Mouse (Mus musculus) left cerebral cortex, postnatal 4 days (tissue): ENCODE data around the gene Zscan10. TPM values are rescaled to one million over a fixed set of nuclear protein-coding genes. Genes with fewer than 3 reads are reported as not detected.

Source experiments
- DNase-seq: peaks from one replicate; pipeline ENCODE4 v3.0.0-alpha.2; 2022
- intact Hi-C: fragments of 180-260 bp; cut with DNase I; formaldehyde crosslinking; loops from one replicate; pipeline ENCODE4 v1.15.1; 2025
- total RNA-seq, 2 experiments: library from RNA; stranded (reverse); gene quantifications; 2 replicates each; pipeline ENCODE4 v1.2.3; 2021

The Zscan10 gene
- total RNA-seq, 2 experiments from 2014 or later = not detected

DNA sequence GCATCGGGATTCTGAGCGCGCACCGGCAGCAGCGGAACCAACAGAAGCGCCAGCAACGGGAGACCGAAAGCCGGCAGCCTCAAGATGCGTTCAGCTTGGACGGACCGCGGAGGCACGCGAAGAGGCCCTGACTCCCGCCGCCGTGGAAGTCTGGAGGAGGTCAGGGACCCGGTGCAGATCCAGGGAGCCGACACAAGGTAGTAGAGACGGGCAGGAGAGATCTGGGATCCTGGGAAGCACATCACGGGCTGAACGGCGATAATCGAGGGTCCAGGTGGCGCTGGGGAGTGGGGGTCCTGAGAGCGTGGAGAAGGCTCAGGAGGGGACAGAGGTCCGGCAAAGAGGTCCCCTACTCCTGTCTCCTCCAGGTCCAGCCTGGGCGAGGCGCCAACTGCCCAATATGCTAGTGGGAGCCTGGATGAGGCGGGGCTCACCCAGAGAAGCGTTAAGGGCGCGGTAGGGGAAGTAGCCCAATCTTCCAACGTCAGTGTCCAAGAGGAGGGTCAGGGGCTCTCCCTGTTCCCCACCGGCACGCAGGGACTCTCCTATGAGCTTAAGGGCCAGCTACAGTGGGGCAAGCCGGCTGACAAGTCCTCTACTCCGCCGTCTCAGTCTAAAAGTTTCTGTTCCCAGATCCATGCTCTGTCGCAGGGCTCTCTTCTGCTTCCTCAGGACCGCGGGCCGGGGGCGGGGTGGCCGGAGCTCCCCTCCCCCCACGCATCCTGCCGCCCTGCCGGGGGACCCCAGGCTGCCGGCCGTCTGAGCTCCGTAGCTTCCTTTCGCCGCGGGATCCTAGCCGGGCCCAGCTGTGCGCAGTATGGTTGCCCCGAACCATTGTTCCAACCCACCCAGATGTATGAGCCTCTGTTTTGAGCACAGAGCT, 44.2 kb downstream of the Zscan10 start, which contains the start of gene Mmp25:
TSS of gene Mmp25 (minus strand) at position 665 of the 883 bp plus-strand sequence.
- intact Hi-C loops = no loop called here
- DNase-seq = peak; percentile 32

DNA sequence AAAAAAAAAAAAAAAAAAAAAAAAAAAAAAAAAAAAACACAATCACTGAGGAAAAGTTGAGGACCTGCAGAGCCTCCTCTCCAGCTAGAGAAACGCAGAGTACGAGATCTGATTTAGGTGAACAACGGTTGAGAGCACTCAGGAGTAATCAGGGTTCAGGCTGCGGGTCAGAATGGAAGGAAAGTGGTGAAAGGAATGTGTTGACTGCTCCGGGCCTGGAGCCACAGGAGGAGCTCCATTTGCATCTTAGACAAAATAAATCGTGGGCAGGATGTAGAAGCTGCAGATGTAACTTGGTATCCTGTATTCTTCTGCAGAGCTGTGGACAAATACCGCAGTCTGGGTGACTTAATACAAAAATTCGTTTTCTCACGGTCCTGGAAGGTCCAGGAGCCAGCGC, 45.2 kb downstream of the Zscan10 start:
- intact Hi-C loops = no loop called here
- no peak for DNase-seq

DNA sequence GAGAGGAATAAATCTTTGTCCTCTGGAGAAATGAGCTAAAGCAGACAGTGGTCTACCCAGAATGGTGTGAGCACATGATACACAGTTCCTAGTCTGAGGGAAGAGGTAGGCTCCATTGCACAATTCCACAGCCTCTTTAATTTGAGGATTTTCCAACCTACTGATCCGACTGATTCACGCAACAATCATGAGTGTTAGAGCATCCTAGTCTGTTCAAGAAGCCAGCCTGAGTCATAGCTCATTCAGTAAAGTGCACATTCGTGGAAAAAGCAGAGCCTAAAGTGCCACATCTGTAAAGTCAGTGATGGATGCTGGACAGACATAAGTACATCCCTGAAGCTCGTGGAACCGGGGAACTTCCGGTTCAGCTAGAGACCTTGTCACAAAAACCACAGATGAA, 50.7 kb downstream of the Zscan10 start:
- DNase-seq = no peak
- intact Hi-C loops = no loop called here

DNA sequence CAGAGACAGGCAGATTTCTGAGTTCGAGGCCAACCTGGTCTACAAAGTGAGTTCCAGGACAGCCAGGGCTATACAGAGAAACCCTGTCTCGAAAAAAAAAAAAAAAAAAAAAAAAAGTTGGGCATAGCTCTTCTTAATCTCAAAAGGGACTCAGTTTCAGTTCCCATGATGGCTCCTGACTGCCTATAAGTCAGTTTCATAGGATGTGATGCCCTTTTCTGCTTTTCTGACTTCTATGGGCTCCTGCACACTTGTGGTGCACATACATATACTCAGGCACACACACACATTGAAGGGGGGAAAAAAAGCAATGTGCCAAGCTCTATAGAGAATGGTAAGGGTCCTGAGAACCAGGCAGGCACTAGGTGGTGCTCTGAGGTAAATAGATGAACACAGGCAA, 52.7 kb downstream of the Zscan10 start:
- DNase-seq = no peak
- intact Hi-C loops = no loop called here

DNA sequence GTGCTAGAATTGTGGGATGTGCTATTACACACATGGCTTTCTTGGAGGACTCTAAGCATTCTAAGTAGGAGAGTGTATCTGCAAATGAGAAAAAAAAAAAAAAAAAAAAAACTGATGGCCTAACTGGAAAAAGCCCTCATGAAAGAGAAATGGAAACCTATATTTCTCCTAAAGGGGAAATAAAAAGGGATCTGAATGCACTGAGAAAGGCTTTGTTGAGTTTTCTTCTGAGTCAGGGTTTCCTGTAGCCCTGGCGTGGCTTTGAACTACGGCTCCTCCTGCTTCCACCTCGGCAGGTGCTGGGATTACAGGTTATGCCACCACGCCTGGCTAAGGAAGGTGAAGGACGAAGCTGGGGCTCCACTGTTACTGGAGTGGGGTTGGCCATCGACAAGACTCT, 53.3 kb downstream of the Zscan10 start:
- intact Hi-C loops = no loop called here
- no peak for DNase-seq

DNA sequence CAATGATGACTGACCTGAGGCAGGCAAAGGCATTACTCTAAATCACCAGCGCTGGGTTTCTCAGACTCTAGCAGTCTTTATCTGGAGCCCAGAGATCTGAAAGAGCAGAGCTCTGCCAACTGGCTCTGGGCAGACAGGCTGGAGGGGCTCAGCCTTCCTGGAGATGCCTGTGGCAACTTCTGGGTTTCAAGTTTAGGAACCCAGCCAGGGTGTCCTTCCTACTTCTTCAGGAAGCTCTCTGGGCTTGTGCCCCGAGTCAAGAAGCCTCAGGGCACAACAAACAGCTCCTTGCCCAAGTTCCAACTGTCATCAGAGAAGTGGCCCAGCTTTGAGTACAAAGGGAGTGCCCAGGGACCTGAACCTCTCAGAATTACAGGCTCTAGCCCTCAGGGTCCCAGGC, 53.8 kb downstream of the Zscan10 start:
- intact Hi-C loops = no loop called here
- no peak for DNase-seq

DNA sequence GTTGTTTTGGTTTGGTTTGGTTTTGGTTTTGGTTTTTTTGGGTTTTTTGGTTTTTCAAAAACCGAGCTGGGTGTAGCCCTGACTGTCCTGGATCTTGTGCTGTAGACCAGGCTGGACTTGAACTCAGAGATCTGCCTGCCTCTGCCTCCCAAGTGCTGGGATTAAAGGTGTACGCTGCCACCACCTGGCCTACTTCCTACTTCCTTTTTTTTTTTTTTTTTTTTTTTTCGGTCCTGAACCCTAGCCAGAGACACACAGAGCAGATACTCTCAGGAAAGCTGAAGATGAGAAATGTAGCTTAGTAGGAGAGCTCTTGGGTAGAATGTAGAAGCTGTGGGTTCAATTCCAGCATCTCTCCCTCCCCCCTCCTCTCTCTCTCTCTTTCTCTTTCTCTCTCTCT, 57.8 kb downstream of the Zscan10 start:
- no peak for DNase-seq
- intact Hi-C loops = no loop called here

DNA sequence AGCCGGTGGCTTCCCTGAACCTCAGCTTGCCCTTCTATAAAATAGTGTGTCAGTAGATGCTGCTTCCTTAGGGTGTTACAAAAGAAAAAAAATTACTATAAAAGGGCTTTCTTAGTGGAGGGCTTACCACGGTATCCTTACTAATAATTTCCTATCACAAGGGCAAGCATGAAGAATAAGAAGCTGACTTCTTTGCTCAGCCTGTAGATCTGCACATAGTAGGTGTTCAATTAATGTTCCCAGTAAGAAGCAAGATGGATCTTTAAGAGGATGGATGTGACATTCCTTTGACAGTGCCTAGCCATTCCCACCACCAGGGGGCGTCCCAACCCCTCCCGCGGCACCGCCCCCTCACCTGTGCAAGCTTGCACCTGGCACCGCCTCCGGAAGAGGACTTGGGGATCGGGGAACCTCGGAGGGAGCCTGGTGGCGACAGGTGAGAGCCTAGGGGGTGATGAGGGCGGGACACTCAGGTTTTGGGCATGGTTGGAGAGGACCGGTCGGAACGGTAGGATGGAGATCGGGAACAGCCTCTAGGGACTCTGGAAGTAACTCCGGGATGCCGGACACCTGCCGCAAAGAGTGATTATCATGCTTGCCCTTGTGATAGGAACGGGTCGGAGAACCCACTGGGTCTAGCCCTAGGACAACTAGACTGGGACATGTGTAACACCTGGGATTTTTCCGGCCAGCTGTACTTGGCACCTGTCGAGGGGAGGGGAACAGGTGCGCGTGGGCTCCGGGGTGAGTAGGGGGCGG, 59.6 kb downstream of the Zscan10 start, which contains the start of gene Bicdl2:
TSS of gene Bicdl2 (plus strand) at position 390 of the 759 bp plus-strand sequence.
- DNase-seq = no peak
- intact Hi-C loops = no loop called here

Other genes starting within 250 kb of the Zscan10 start
- gene Vmn2r116, start 216.3 kb upstream of the Zscan10 start, total RNA-seq = not detected
- gene Vmn2r117, start 121.2 kb upstream of the Zscan10 start, total RNA-seq = not detected
- gene Zfp213, start 36.6 kb upstream of the Zscan10 start, total RNA-seq = 1 to 10 TPM; 6.4 to 7.3 TPM
- 10 to 100 TPM; 42.1 to 42.4 TPM for gene Zfp13, start 1.4 kb upstream of the Zscan10 start, total RNA-seq
- gene Mmp25, start 44.4 kb downstream of the Zscan10 start, total RNA-seq = 1 to 10 TPM; 1.5 TPM
- not detected for gene Bicdl2, start 59.6 kb downstream of the Zscan10 start, total RNA-seq
- 100 to 1,000 TPM; 119 to 126 TPM for gene Hcfc1r1, start 72.7 kb downstream of the Zscan10 start, total RNA-seq
- gene Thoc6, start 73.0 kb downstream of the Zscan10 start, total RNA-seq = 10 to 100 TPM; 14.3 to 16.2 TPM
- gene Tnfrsf12a, start 76.6 kb downstream of the Zscan10 start, total RNA-seq = 1 to 10 TPM; 1.3 to 1.9 TPM
- under 1 TPM in 1 of 2 experiments, not detected in 1; 0.24 TPM for gene Cldn6, start 78.4 kb downstream of the Zscan10 start, total RNA-seq
- gene Cldn9, start 83.2 kb downstream of the Zscan10 start, total RNA-seq = under 1 TPM in 1 of 2 experiments, not detected in 1; 0.32 TPM
- under 1 TPM in 1 of 2 experiments, not detected in 1; 0.32 TPM for gene 1520401A03Rik, start 121.9 kb downstream of the Zscan10 start, total RNA-seq
- gene Pkmyt1, start 125.5 kb downstream of the Zscan10 start, total RNA-seq = 1 to 10 TPM; 8.1 to 8.4 TPM
- gene Paqr4, start 140.0 kb downstream of the Zscan10 start, total RNA-seq = 10 to 100 TPM; 46.4 to 50.7 TPM
- gene Kremen2, start 145.0 kb downstream of the Zscan10 start, total RNA-seq = under 1 TPM; 0.46 to 0.87 TPM
- gene Flywch1, start 170.7 kb downstream of the Zscan10 start, total RNA-seq = 10 to 100 TPM; 87.6 to 92.3 TPM
- 10 to 100 TPM; 19.4 to 20.2 TPM for gene Flywch2, start 185.2 kb downstream of the Zscan10 start, total RNA-seq
- 100 to 1,000 TPM; 518 to 552 TPM for gene Srrm2, start 189.7 kb downstream of the Zscan10 start, total RNA-seq
- gene Elob, start 228.3 kb downstream of the Zscan10 start, total RNA-seq = 100 to 1,000 TPM; 435 to 447 TPM
- under 1 TPM; 0.34 to 0.48 TPM for gene Prss33, start 235.2 kb downstream of the Zscan10 start, total RNA-seq
- 1 to 10 TPM in 1 of 2 experiments, under 1 TPM in 1; 0.74 to 1.4 TPM for gene Prss32, start 243.0 kb downstream of the Zscan10 start, total RNA-seq
- gene Prss41, start 243.3 kb downstream of the Zscan10 start, total RNA-seq = 1 to 10 TPM; 3.8 to 4.7 TPM